In the genomic region with DNA sequence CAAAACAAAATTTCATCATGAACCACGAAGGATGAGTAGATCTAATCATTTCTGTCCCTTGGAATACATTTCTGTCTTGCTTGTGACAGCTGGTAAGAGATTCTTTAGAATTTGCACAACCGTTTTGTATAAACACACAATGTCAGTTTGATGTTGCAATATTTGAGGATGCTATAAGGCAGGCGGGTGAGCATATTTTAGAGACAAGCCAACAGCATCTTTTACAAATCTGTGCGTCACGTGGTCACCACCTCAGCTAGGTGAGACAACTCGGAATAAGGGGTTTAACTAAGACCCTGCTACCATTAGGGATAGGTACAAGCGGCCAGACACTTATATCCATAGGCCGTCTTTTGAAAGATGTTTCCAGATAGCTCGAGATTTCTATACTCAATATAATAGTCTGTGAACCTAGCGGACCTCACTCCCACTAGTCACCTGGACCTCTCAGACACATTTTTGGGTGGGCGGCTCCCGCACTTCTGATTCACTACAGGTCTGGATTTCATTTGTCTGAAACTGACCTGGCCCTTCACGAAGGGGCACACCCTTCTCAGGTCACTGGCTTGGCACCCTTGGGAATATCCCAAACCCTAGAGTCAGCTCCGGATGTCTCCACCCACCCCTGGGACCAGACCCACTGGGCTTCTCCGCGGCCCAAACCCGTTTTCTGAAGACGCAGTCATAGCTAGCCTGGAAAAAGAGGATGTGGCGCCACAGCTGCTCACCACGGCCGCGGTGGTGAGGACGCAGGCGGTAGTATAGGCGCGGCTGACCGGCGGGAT, we compare ENCODE assay signal across 8 mouse cellular contexts. TPM values are rescaled to one million over a fixed set of nuclear protein-coding genes. Genes with fewer than 3 reads are reported as not detected.
DNase-seq lines count a peak whose midpoint lies in the region; ATAC-seq and TF ChIP-seq lines count a peak whose summit lies in the region.

No protein-coding gene starts in this region.

- peaks cover 29% of the 10 kb centered on the region for H3K36me3 ChIP-seq in kidney, embryonic 15.5 days
- H3K36me3 ChIP-seq in forebrain, postnatal 0 days (ENCODE audit: insufficient read depth), result peaks cover 4% of the 10 kb centered on the region; the same call in 1 of the 2 replicates
- H3K36me3 ChIP-seq in midbrain, embryonic 10.5 days, result peaks cover 42% of the 10 kb centered on the region

- H3K9ac ChIP-seq in kidney, embryonic 15.5 days, result peak overlapping the region; percentile 91
- peak overlapping the region; percentile 84 for H3K9ac ChIP-seq in forebrain, postnatal 0 days

- no peak for TF ChIP-seq CTCF in forebrain, postnatal 0 days (IDR thresholded peaks at IDR 0.05; ENCODE audit: low read depth)

- no peaks in the 10 kb centered on the region for H3K9me3 ChIP-seq in kidney, embryonic 15.5 days (replicated peaks)
- no peaks in the 10 kb centered on the region for H3K9me3 ChIP-seq in forebrain, postnatal 0 days (ENCODE audit: low read length)
- no peaks in the 10 kb centered on the region for H3K9me3 ChIP-seq in midbrain, embryonic 10.5 days (replicated peaks)

- WGBS in kidney, embryonic 15.5 days, result 6% methylated on average over 28 of the region's 28 CpGs
- 6% methylated on average over 28 of the region's 28 CpGs for WGBS in forebrain, postnatal 0 days
- 7% methylated on average over 28 of the region's 28 CpGs for WGBS in midbrain, embryonic 10.5 days

- peak overlapping the region; percentile 64 for H3K4me2 ChIP-seq in kidney, embryonic 15.5 days
- peak overlapping the region; percentile 65 for H3K4me2 ChIP-seq in forebrain, postnatal 0 days (ENCODE audit: low read depth)

- peak; percentile 22; the same call in 1 of the 2 replicates for ATAC-seq in kidney, embryonic 15.5 days (replicated peaks; ENCODE audit: low FRiP score)
- ATAC-seq in forebrain, postnatal 0 days, result peak; percentile 4

- H3K27ac ChIP-seq in kidney, embryonic 15.5 days, result peak overlapping the region; percentile 80
- peak overlapping the region; percentile 91 for H3K27ac ChIP-seq in forebrain, postnatal 0 days (ENCODE audit: low read depth, low read length)
- H3K27ac ChIP-seq in midbrain, embryonic 10.5 days (replicated peaks), result peak overlapping the region; percentile 96

- DNase-seq in kidney, adult 8-10 months, result no peak
- peak; percentile 8 for DNase-seq in NIH3T3 (ENCODE audit: low read depth)
- DNase-seq in forebrain, postnatal 0 days, result no peak
- no peak for DNase-seq in midbrain, embryonic 10.5 days (ENCODE audit: low spot score)
- DNase-seq in thymus, postnatal 25 days, result no peak
- DNase-seq in left cerebral cortex, adult 11 months (ENCODE audit: low spot score), result no peak
- no peak for DNase-seq in cerebellum, adult 8-10 months

- H3K27me3 ChIP-seq in kidney, embryonic 15.5 days, result no peaks in the 10 kb centered on the region
- no peaks in the 10 kb centered on the region for H3K27me3 ChIP-seq in forebrain, postnatal 0 days (ENCODE audit: insufficient read depth, low read length)
- no peaks in the 10 kb centered on the region for H3K27me3 ChIP-seq in midbrain, embryonic 10.5 days (ENCODE audit: low read depth, poor library complexity, severe bottlenecking)

- peak overlapping the region; percentile 96 for H3K4me3 ChIP-seq in kidney, embryonic 15.5 days (replicated peaks)
- peak overlapping the region; percentile 98 for H3K4me3 ChIP-seq in forebrain, postnatal 0 days (ENCODE audit: low read depth, low read length)
- peak overlapping the region; percentile 89 for H3K4me3 ChIP-seq in midbrain, embryonic 10.5 days

- peaks cover 35% of the 10 kb centered on the region for H3K4me1 ChIP-seq in kidney, embryonic 15.5 days
- H3K4me1 ChIP-seq in forebrain, postnatal 0 days (ENCODE audit: insufficient read depth), result peaks cover 22% of the 10 kb centered on the region
- H3K4me1 ChIP-seq in midbrain, embryonic 10.5 days, result peaks cover 43% of the 10 kb centered on the region

RNA-seq across cellular contexts. Expression of a gene that starts 0.8 kb away (rescaled TPM):
- 41.1 and 43.8 TPM in 2 replicates for polyA plus RNA-seq in kidney, embryonic 15.5 days (2015; fragmentation: Nextera tagmentation; extraction: Ambion mirVana)
- total RNA-seq in forebrain, postnatal 0 days (2014; rRNA removed), result 15.3 and 19.3 TPM in 2 replicates
- 8.0 and 13.9 TPM in 2 replicates for polyA plus RNA-seq in forebrain, postnatal 0 days (2015; fragmentation: Nextera tagmentation; extraction: Ambion mirVana)
- polyA plus RNA-seq in midbrain, embryonic 10.5 days (2016; fragmentation: Nextera tagmentation; extraction: Ambion mirVana), result 65.3 and 67.8 TPM in 2 replicates

RNA-seq across cellular contexts. Expression of a gene that starts 1.0 kb away (rescaled TPM):
- polyA plus RNA-seq in kidney, embryonic 15.5 days (2015; fragmentation: Nextera tagmentation; extraction: Ambion mirVana), result 47.6 and 48.1 TPM in 2 replicates
- total RNA-seq in forebrain, postnatal 0 days (2014; rRNA removed), result 27.0 and 35.0 TPM in 2 replicates
- 21.5 and 25.1 TPM in 2 replicates for polyA plus RNA-seq in forebrain, postnatal 0 days (2015; fragmentation: Nextera tagmentation; extraction: Ambion mirVana)
- polyA plus RNA-seq in midbrain, embryonic 10.5 days (2016; fragmentation: Nextera tagmentation; extraction: Ambion mirVana), result 38.8 and 39.8 TPM in 2 replicates

RNA-seq across cellular contexts. Expression of a gene that starts 14.4 kb away (rescaled TPM):
- polyA plus RNA-seq in kidney, embryonic 15.5 days (2015; fragmentation: Nextera tagmentation; extraction: Ambion mirVana), result 22.1 and 22.9 TPM in 2 replicates
- 25.8 and 26.7 TPM in 2 replicates for total RNA-seq in forebrain, postnatal 0 days (2014; rRNA removed)
- polyA plus RNA-seq in forebrain, postnatal 0 days (2015; fragmentation: Nextera tagmentation; extraction: Ambion mirVana), result 7.4 and 9.7 TPM in 2 replicates
- polyA plus RNA-seq in midbrain, embryonic 10.5 days (2016; fragmentation: Nextera tagmentation; extraction: Ambion mirVana), result 19.9 and 20.7 TPM in 2 replicates

RNA-seq across cellular contexts. Expression of a gene that starts 14.7 kb away (rescaled TPM):
- 57.7 and 69.4 TPM in 2 replicates for polyA plus RNA-seq in kidney, embryonic 15.5 days (2015; fragmentation: Nextera tagmentation; extraction: Ambion mirVana)
- total RNA-seq in forebrain, postnatal 0 days (2014; rRNA removed), result 611 and 642 TPM in 2 replicates
- 634 and 640 TPM in 2 replicates for polyA plus RNA-seq in forebrain, postnatal 0 days (2015; fragmentation: Nextera tagmentation; extraction: Ambion mirVana)
- 137 and 226 TPM in 2 replicates for polyA plus RNA-seq in midbrain, embryonic 10.5 days (2016; fragmentation: Nextera tagmentation; extraction: Ambion mirVana)

RNA-seq across cellular contexts. Expression of a gene that starts 35.8 kb away (rescaled TPM):
- polyA plus RNA-seq in kidney, embryonic 15.5 days (2015; fragmentation: Nextera tagmentation; extraction: Ambion mirVana), result 286 and 311 TPM in 2 replicates
- 19.5 and 24.3 TPM in 2 replicates for total RNA-seq in forebrain, postnatal 0 days (2014; rRNA removed)
- 225 and 233 TPM in 2 replicates for polyA plus RNA-seq in forebrain, postnatal 0 days (2015; fragmentation: Nextera tagmentation; extraction: Ambion mirVana)
- polyA plus RNA-seq in midbrain, embryonic 10.5 days (2016; fragmentation: Nextera tagmentation; extraction: Ambion mirVana), result 283 and 342 TPM in 2 replicates
